Mouse (Mus musculus): ENCODE results near the gene 2610528A11Rik.
"Not testable (repeated sequence)": the region's sequence is repeated elsewhere in the genome, so short reads cannot be mapped to it uniquely, and the experiment has no call there.

2610528A11Rik gene

GRCm38 (mm10) chr14:37113922-37114321, at the start of gene 2610528A11Rik:
TSS of gene 2610528A11Rik (minus strand) at chr14:37114022.
- DNase-seq (ENCODE audit: low spot score in 2 of 2) = no peak

DNA sequence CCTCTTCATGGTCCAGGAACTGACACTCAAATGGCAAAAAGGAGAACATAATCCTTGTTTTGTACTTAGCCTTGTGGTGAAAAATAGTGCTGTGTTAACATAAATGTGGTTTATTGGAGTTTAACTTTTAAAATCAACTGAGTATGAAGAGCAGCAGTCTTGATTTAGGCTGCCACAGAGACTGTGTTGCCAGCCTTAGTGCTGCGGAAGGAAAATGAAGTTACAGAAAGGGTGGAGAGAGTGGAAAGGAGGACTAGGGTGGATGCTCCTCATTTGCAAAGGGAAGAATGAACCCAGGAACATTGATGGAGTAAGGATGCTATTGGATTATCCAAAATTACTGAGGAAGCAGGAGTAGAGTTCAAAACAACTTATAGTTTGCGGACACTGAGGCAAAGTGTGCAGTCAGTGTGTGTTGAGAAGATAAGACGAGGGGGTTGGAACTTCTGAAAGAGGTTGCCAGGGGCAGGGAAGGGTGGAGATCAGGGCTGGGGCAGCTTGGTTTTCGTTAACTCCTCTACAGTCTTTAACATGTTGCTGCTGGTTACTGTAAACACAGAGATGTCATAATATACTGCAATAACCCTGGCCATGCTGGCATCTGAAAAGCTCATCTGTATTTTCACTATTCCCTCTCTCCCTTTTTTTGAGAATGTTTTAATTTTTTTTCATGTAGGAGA, 49.6 kb upstream of the 2610528A11Rik start:
- no peak for DNase-seq (ENCODE audit: low spot score in 2 of 2)

DNA sequence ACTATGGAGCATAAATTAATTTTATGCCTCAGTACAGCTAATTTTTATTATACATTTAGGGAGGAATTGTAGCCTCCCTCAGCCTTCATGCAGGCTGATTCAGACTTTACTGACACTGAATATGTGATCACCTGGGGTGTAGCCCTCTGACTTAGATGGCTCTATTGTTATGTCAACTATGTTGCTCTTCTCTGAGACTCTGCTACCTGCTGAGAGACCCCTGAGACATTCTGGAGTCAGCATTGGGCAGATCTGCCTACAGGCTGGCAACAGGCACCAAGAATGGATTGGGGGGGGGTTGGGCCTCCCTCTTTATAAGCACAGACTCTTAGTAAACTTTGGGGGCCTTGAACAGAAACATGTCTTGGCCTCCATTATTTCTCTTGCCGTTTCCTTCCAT, 40.6 kb upstream of the 2610528A11Rik start:
- no peak for DNase-seq (ENCODE audit: low spot score in 2 of 2)

DNA sequence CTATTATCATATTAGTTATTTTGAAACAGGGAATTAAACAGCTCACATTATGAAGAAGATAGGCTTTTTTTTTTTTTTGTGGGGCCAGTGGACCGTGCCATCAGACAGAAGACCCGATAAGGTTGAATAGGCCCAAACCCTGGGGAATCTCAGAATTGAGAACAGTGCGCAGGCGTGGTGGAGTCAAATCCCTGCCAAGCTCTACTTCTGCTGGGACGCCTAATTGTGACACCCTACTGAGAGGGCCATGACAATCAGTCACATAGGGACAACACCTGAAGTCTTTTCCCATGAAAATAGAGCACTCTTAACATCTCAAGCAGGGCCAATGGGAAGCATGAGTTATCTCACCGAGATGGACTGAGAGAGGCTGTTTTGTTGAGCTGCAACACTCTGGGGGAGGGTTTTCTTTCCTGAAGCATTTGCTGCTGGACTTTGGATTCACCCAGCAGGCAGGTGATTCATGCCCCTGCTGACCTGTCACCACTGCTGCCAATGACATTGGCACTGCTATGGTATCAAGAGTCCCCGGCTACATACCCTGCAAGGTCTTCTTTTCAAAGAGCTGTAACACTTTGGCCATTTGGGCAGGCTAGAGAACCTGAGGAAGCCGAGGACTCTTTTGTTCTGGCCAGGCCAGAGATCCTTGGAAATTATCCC, 25.4 kb upstream of the 2610528A11Rik start:
- DNase-seq (ENCODE audit: low spot score in 2 of 2) = no peak

- not testable (repeated sequence) for DNase-seq (ENCODE audit: low spot score in 2 of 2)
Observed at GRCm38 (mm10) chr14:37137596-37137995, 23.8 kb upstream of the 2610528A11Rik start.

DNA sequence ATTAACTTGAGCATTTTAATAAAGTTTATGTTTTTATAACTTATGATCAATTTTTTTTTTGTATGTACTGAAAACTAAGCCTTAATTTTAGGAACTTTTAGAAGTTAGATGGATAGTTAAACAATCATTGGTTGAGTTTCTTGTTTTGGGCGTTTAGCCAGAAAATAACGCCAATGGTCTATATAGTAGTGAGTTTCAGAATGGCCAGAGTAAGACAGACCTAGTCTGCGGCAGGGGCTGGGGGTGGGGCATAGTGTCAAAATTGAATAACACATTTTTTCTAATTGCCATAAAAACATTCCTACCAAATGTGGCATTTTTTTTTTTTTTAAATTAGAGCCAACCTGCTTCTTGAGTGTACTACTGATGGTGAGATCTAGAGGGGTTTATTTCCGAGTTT, 22.3 kb upstream of the 2610528A11Rik start:
- no peak for DNase-seq (ENCODE audit: low spot score in 2 of 2)

DNA sequence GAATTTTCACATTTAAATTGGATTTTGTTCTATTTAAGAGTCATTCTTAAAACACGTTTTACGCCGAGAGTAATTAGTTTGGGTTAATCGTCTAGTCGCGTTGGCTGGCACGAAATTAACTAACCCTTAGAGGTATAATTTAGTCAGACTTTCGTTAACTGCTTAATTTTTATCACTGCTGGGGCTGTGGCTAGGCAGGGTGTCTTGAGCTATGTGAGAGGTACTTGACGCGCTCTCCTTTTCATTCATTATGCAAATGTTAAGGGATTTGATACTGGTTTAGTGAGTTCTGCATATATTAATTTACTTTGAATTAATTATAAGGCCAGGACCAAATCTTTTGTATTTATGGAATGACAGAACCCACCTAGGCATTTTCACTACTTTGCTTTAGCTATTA, 21.8 kb upstream of the 2610528A11Rik start:
- no peak for DNase-seq (ENCODE audit: low spot score in 2 of 2)

GRCm38 (mm10) chr14:37135127-37135593, 21.3 kb upstream of the 2610528A11Rik start, which contains the start of gene Ghitm:
TSS of gene Ghitm (minus strand) at chr14:37135272.
- DNase-seq (ENCODE audit: low spot score in 2 of 2) = peak; percentile 91 to 94

GRCm38 (mm10) chr14:37134304-37135126, 20.7 kb upstream of the 2610528A11Rik start:
- DNase-seq (ENCODE audit: low spot score in 2 of 2) = peak in 1 of 2 experiments; percentile 63

DNA sequence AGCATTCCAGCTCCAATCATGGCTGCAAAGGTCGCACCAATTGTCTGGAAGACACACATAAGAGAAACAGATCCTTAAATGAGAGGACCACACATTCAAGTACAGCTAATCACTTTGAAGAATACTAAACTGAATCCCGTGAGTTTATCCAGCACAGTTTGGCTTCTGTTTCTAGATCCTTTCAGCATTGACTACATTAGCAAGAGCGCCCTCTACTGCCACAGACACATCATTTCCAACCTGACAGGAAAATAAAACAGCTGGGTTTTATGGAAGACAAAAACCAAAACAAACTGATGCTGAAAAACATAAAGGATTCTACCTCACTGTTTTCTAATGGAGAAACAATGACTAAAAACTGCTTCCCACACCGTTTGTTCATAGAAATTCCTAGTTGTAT, 13.8 kb upstream of the 2610528A11Rik start:
- DNase-seq (ENCODE audit: low spot score in 2 of 2) = no peak

DNA sequence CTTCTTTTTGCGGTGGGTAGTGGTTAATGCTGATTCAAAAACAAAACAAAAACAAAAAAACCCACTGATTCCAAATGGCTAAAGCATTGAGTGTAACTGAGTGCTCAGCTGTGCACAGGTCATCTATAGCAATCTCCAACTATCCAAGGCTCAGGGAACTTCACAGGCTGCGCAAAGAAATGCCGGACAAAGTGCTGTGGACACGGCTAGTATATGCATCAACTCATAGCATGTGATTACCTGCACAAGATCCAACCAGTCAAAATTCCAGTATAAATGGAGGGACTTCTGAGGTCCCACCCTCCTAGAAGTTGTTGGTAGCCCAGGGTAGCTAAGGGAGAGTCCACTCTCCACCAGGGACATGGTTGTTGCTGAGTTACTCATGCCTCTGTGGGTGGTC, 5.4 kb upstream of the 2610528A11Rik start:
- DNase-seq (ENCODE audit: low spot score in 2 of 2) = no peak

DNA sequence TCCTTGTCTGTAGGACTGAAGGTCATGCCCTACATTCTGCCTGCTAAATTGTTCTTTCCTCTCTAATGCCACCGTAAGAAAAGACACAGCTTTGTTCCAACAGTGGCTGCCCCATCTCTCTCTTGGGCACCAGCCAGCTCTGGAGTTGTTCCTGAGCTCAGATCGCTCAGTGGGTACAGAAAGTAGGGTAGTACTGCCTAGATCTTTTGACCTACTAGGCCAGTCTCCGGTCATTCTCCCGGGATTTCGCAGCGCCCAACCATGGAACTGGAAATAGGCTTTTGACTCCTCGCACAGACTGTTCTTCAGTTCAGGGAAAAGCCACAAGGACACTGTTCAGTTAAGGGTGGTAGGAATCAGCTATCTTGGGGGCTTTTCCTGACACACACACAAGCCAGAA, 891 bp downstream of the 2610528A11Rik start:
- DNase-seq (ENCODE audit: low spot score in 2 of 2) = no peak

GRCm38 (mm10) chr14:37111371-37111770, 2.5 kb downstream of the 2610528A11Rik start:
- no peak for DNase-seq (ENCODE audit: low spot score in 2 of 2)

DNA sequence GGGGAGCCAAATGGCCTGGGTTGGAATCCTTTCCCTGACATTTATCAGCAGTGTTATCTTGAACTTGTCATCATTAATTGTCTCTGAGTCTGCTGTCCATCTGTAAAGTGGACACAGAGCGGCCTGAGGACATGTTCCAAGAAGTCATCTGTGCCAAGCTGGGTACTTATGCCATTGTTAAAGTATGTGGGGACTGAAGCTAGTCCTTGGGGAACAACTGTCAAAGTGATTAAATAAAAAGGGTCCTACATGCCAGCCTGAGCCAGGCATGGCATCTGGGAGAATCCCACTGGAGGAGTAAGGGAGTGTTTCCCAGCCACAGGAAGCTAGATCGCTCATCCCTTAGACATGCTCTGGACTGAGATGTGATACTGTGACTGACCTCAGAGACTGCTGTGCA, 3.4 kb downstream of the 2610528A11Rik start:
- no peak for DNase-seq (ENCODE audit: low spot score in 2 of 2)

DNA sequence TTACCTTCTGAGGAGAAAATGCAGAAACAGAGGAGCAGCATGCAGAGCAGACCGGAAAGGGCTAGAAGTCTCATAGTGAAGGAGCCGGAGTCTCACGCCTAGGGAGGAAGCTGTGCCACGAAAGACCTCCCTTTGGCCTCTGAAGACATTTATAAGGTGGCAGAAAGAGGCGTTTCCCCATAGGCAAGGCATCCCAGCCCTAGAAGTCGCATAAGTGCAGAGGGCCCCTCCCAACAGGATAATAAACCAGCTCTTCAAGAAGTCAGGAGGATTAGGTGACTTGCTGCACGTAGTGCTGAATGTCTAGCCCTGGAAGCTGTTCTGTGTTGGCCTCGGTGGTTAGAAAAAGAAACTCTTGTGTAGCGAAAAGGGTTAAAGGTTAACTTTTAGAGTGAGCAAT, 3.8 kb downstream of the 2610528A11Rik start:
- DNase-seq (ENCODE audit: low spot score in 2 of 2) = no peak

DNA sequence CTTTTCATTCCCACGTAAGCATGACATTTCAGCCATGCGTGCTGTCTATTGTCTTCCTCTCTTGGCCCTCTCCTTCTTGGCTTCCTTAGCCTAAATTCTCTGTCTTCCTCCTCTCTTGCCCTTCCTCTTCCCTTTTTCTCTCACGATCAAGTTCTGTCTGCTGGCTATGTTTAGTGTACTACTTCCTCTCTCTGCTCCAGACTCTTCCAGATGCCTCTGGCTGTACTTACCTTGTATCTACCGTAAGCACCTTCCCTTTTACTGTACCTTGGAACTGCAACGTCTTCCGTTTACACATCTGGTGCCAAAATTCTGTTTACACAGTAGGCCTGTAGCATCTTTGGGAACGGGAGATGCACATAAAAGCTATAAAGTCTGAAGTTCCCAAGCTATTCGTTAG, 4.4 kb downstream of the 2610528A11Rik start:
- no peak for DNase-seq (ENCODE audit: low spot score in 2 of 2)

- DNase-seq (ENCODE audit: low spot score in 2 of 2) = no peak
Observed at GRCm38 (mm10) chr14:37105846-37106245, 8.0 kb downstream of the 2610528A11Rik start.

GRCm38 (mm10) chr14:37104747-37105146, 9.1 kb downstream of the 2610528A11Rik start:
- peak in 1 of 2 experiments; percentile 36 for DNase-seq (ENCODE audit: low spot score in 2 of 2)

GRCm38 (mm10) chr14:37102484-37102883, 11.3 kb downstream of the 2610528A11Rik start:
- DNase-seq (ENCODE audit: low spot score in 2 of 2) = no peak

DNA sequence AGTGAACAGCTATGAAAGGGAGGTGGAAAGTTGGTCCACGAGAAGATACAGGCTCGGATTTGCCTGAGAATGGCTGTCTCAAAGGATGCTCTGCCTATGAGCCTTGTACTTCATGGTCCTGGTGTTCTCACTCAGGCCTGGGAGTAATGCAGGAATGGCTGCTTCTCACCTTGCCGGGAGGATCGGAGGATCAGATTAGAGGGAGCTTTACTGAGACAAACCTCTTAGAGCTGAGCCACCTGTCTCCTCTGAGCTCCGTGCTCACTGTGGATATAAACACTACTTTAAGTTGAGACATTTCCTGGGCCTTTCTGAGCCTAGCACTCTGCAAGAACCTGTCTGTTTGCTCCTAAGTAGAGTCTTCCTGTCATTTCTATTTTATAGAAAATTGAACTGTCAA, 12.3 kb downstream of the 2610528A11Rik start:
- DNase-seq (ENCODE audit: low spot score in 2 of 2) = no peak

GRCm38 (mm10) chr14:37097956-37098530, 15.8 kb downstream of the 2610528A11Rik start, which contains the start of gene Cdhr1:
TSS of gene Cdhr1 (minus strand) at chr14:37098347.
- no peak for DNase-seq (ENCODE audit: low spot score in 2 of 2)

- no peak for DNase-seq (ENCODE audit: low spot score in 2 of 2)
Observed at GRCm38 (mm10) chr14:37095556-37095955, 18.3 kb downstream of the 2610528A11Rik start.

Measured in urinary bladder, postnatal 4 days (tissue).